Mouse (Mus musculus) liver, embryonic 13.5 days (tissue): ENCODE results near the gene Slc6a11. TPM values are rescaled to one million over a fixed set of nuclear protein-coding genes. Genes with fewer than 3 reads are reported as not detected.

Source experiments
- ATAC-seq: fragments of 200-750 bp; cut with Nextera tagmentation; 2 replicates; pipeline ENCODE4 v1.8.0; 2017; ENCODE audit warnings: low read depth, mild to moderate bottlenecking, moderate number of reproducible peaks, moderate library complexity
- DNase-seq: peaks from one replicate; pipeline ENCODE4 v3.0.0; 2022
- H3K27ac ChIP-seq: fragments of 300-500 bp; sonication (generic); 2 replicates; pipeline ENCODE4 v1.5.1; 2015; ENCODE audit warnings: moderate library complexity, mild to moderate bottlenecking, inconsistent platforms
- H3K27me3 ChIP-seq: fragments of 300-500 bp; sonication (generic); 2 replicates; pipeline ENCODE4 v1.6.1; 2015; ENCODE audit warnings: mild to moderate bottlenecking, inconsistent platforms
- H3K36me3 ChIP-seq: fragments of 300-500 bp; sonication (generic); 2 replicates; pipeline ENCODE4 v1.6.1; 2015; ENCODE audit warnings: mild to moderate bottlenecking, inconsistent platforms
- H3K4me1 ChIP-seq: fragments of 300-500 bp; sonication (generic); replicated peaks from 2 replicates; pipeline ENCODE4 v1.6.1; 2015; ENCODE audit warnings: inconsistent platforms
- H3K4me2 ChIP-seq: fragments of 300-500 bp; sonication (generic); 2 replicates; pipeline ENCODE4 v1.6.1; 2015; ENCODE audit warnings: inconsistent platforms, mild to moderate bottlenecking, moderate library complexity
- H3K4me3 ChIP-seq: fragments of 300-500 bp; sonication (generic); replicated peaks from 2 replicates; pipeline ENCODE4 v1.5.1; 2015; ENCODE audit warnings: mild to moderate bottlenecking, inconsistent platforms
- H3K9ac ChIP-seq: fragments of 300-500 bp; sonication (generic); 2 replicates; pipeline ENCODE4 v1.6.1; 2015; ENCODE audit warnings: mild to moderate bottlenecking, inconsistent platforms
- H3K9me3 ChIP-seq: fragments of 300-500 bp; sonication (generic); replicated peaks from 2 replicates; pipeline ENCODE4 v1.6.1; 2016; ENCODE audit warnings: inconsistent platforms
- WGBS: fragments of 180-500 bp; shearing (Covaris S2); methylation state at CpG from one replicate; pipeline ENCODE4 v1.1.7; 2015; ENCODE audit not compliant: insufficient replicate concordance; 5-methylcytosine and 5-hydroxymethylcytosine counted together
- polyA plus RNA-seq: library from polyadenylated mRNA; unstranded; fragments of >200 nt; fragmentation: Nextera tagmentation; extraction: Ambion mirVana; gene quantifications from 2 replicates; pipeline ENCODE4 v1.2.1, GENCODE M21; 2015

Slc6a11 gene
- polyA plus RNA-seq, 1 experiment from 2014 or later = 0.14 TPM

DNA sequence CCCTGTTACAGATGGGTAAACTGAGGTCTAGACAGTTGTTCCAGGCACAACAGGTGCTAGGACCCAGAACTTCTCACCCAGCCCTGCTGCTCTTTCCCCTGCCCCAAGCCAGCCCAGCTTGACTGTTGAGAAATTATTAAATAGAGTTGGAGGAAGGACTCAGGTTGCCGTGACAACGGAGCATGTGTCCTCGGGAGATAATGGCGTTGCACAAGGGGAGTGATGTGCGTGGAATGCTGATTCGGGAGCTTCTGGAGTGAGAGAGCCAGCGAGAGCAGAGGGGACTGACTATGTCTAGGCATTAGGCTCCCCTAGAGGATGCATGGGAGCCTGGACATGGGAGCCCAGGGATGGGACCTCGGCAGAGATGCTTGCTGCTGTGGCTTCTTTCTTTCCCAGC is 159.1 kb downstream of the Slc6a11 start:
- Histone ChIP-seq H3K4me2 (no peak overlapping the region), H3K4me3 (no peak overlapping the region), H3K4me1 (no peaks in the 10 kb centered on the region), H3K36me3 (no peaks in the 10 kb centered on the region), H3K9ac (no peak overlapping the region), H3K9me3 (no peaks in the 10 kb centered on the region), H3K27ac (no peak overlapping the region), H3K27me3 (peaks cover 35% of the 10 kb centered on the region)
- WGBS = 46% methylated on average over 8 of the region's 8 CpGs
- no peak for DNase-seq
- no peak for ATAC-seq

DNA sequence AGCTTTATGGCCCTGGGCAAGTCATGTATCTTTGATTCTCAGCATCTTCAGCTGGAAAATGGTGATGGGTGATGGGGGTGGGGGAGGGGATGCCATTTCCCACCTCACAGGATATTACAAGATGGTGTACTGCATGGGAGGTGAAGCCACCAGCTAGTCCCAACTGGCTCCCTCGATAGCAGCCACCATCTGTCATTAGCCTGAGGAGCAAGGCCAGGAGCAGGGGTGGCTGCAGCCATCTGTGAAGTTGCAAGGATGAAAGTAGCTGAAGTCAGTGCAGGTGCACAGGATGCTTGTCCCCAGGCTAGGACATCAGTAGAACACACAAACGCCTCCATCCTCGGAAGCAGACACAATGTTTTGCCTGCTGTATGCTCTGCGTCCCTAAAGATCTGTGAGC is 159.9 kb downstream of the Slc6a11 start:
- H3K27me3 ChIP-seq = peaks cover 29% of the 10 kb centered on the region
- H3K9me3 ChIP-seq = no peaks in the 10 kb centered on the region
- no peak for ATAC-seq
- DNase-seq = no peak
- no peak overlapping the region for H3K4me3 ChIP-seq
- WGBS = 41% methylated on average over 4 of the region's 4 CpGs
- no peaks in the 10 kb centered on the region for H3K4me1 ChIP-seq
- no peak overlapping the region for H3K4me2 ChIP-seq
- H3K27ac ChIP-seq = no peak overlapping the region
- H3K36me3 ChIP-seq = no peaks in the 10 kb centered on the region
- no peak overlapping the region for H3K9ac ChIP-seq

DNA sequence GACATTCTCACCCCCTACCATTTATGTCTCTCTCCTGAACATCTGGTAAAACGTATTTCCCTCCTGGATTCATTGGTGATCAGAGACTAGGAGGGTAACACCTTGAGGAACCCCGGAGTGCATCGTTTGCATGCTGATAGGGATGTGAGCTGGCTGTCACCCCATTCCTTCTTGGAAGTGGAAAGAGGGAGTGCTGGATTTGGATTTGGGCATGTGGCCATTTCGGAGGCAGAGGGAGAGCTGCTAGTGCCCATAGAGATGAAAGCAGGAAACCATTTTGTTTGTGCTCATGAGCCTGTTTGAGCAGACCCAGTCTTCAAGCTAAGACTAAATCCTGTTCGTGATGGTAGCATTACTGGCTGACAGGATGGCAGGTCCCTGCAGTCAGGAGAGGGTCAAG is 160.4 kb downstream of the Slc6a11 start:
- Histone ChIP-seq H3K9me3 (no peaks in the 10 kb centered on the region), H3K4me3 (no peak overlapping the region), H3K27me3 (peaks cover 24% of the 10 kb centered on the region), H3K4me2 (no peak overlapping the region), H3K36me3 (no peaks in the 10 kb centered on the region), H3K4me1 (no peaks in the 10 kb centered on the region), H3K27ac (no peak overlapping the region), H3K9ac (no peak overlapping the region)
- DNase-seq (no peak), ATAC-seq (no peak)
- WGBS = 31% methylated on average over 5 of the region's 5 CpGs

DNA sequence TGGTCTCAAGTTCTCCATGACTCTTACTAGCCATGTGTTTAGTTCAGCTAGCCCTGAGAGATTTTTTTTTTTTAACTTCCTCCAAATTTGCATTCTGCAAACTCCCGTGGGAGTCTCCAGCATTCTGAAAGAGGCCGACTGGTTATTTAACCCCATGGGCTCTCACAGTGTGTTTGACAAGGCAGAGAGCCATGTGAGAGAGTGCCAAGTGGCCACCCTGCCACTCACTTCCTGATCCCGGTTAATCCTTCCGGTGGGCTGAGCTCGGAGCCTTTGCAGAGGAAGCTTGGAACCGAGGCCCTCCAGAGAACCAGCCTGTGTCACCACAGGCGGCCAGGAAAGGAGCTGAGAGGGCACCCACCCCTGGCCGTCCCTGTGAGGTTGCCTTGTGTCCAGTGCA is 162.5 kb downstream of the Slc6a11 start:
- 15% methylated on average over 8 of the region's 8 CpGs for WGBS
- no peak overlapping the region for H3K4me3 ChIP-seq
- no peak overlapping the region for H3K4me2 ChIP-seq
- ATAC-seq (no peak), DNase-seq (no peak)
- H3K27ac ChIP-seq = no peak overlapping the region
- H3K9me3 ChIP-seq = no peaks in the 10 kb centered on the region
- H3K27me3 ChIP-seq = peaks cover 15% of the 10 kb centered on the region; the same call in 1 of the 2 replicates
- H3K9ac ChIP-seq = no peak overlapping the region
- no peaks in the 10 kb centered on the region for H3K36me3 ChIP-seq
- no peaks in the 10 kb centered on the region for H3K4me1 ChIP-seq

DNA sequence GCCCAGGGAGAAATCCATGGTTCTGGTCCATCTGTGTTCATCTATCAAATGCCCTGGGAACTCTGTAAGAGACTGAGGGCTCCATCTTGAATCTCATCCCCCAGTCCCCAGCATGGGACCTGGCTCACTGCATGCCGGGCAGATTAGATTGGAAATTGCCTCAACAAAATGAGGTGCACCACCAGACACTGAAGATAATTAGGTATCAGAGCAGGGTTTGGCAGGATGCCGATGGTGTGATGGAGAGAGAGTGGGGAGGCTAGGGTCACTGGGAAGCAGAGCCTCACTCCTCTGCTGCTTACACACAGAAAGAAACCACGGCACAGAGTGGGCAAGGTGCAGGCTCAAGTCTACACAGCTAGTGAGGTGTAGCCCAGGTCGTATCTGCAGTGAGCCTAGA is 164.0 kb downstream of the Slc6a11 start:
- 67% methylated on average over 4 of the region's 4 CpGs for WGBS

DNA sequence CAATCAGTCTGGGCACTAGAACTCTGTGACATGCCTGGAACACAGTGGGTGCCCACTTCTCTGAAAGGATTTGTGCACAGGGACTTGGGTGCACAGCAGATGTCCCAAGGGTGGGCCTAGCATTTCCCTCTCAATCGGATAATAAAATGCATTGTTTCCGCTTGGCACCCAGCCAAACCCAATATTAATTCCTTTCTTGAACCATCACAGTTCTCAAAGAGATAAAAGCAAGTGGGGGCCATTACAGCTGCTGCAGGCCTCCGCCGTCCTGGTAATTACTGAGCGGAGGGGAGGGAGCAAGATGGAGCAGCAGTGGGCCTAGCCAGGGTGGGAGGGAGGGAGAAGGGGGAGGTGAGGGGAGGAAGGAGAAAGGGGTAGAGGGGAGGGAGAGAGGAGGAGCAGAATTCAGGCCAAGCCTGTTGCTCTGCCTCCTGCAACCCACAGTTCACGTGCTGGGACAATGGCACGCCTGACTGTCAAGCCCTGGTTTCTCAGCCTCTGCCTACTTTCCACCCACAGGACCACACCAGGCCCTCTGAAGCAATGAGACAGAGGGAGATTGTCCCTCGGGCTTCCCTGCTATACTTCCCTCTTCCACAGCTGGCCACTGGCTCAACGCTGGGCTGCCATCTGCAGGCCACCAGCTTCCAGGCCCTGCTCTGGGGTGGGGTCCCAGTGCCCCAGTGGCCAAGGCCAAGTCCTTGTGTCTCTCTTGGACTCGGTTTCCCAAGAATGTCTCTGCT is 166.4 kb downstream of the Slc6a11 start:
- 51% methylated on average over 10 of the region's 10 CpGs for WGBS
- ATAC-seq = no peak
- no peak for DNase-seq
- no peak overlapping the region for H3K27ac ChIP-seq
- no peaks in the 10 kb centered on the region for H3K27me3 ChIP-seq
- no peak overlapping the region for H3K4me2 ChIP-seq
- H3K4me1 ChIP-seq = no peaks in the 10 kb centered on the region
- no peaks in the 10 kb centered on the region for H3K36me3 ChIP-seq
- no peak overlapping the region for H3K4me3 ChIP-seq
- H3K9ac ChIP-seq = no peak overlapping the region
- no peaks in the 10 kb centered on the region for H3K9me3 ChIP-seq

More for the DNA sequence above, 164.0 kb downstream of the Slc6a11 start:
- ATAC-seq (no peak), DNase-seq (no peak)
- no peaks in the 10 kb centered on the region for H3K36me3 ChIP-seq
- H3K4me2 ChIP-seq = no peak overlapping the region
- no peaks in the 10 kb centered on the region for H3K4me1 ChIP-seq
- H3K27me3 ChIP-seq = peaks cover 11% of the 10 kb centered on the region; the same call in 1 of the 2 replicates
- no peak overlapping the region for H3K9ac ChIP-seq
- H3K4me3 ChIP-seq = no peak overlapping the region
- no peaks in the 10 kb centered on the region for H3K9me3 ChIP-seq
- H3K27ac ChIP-seq = no peak overlapping the region

Other genes with a start within 250 kb of the Slc6a11 start
- 0.58 and 0.72 TPM in 2 replicates for gene Atp2b2, start 88.6 kb upstream of the Slc6a11 start, polyA plus RNA-seq
- 0.09 and 0.14 TPM in 2 replicates for gene Slc6a1, start 151.4 kb downstream of the Slc6a11 start, polyA plus RNA-seq